33 mouse cellular contexts compared by ENCODE assay signal in genomic region chr5:37056471-37056870, GRCm38 (mm10). TPM values are rescaled to one million over a fixed set of nuclear protein-coding genes. Genes with fewer than 3 reads are reported as not detected.
DNase-seq lines count a peak whose midpoint lies in the region; ATAC-seq and TF ChIP-seq lines count a peak whose summit lies in the region.
"Had no signal": no experiment of that assay in that cellular context is flagged by ENCODE, and none has a peak within 500 bp of the region (broad histone marks: within the 10 kb centered on the region; RNA-seq: fewer than 3 reads in every experiment).

No protein-coding gene starts in this region.

- H3K27me3 ChIP-seq in forebrain, postnatal 0 days (ENCODE audit: insufficient read depth, low read length): no peaks in the 10 kb centered on the region
- no peaks in the 10 kb centered on the region for H3K27me3 ChIP-seq in forebrain, embryonic 12.5 days
- no peaks in the 10 kb centered on the region for H3K27me3 ChIP-seq in lung, postnatal 0 days (replicated peaks; ENCODE audit: insufficient read depth, low read length)
- H3K27me3 ChIP-seq: CH12.LX; forebrain, embryonic 13.5 days; hindbrain, embryonic 12.5 days; liver, embryonic 12.5 days; midbrain, embryonic 12.5 days; neural tube, embryonic 15.5 days had no signal

- H3K36me3 ChIP-seq in forebrain, postnatal 0 days (ENCODE audit: insufficient read depth): no peaks in the 10 kb centered on the region
- H3K36me3 ChIP-seq in forebrain, embryonic 12.5 days (replicated peaks): no peaks in the 10 kb centered on the region
- no peaks in the 10 kb centered on the region for H3K36me3 ChIP-seq in lung, postnatal 0 days (ENCODE audit: insufficient read depth, low read length)
- H3K36me3 ChIP-seq: hindbrain, embryonic 12.5 days; liver, embryonic 12.5 days; midbrain, embryonic 12.5 days; neural tube, embryonic 15.5 days had no signal

- no peak overlapping the region for H3K27ac ChIP-seq in forebrain, postnatal 0 days (ENCODE audit: low read depth, low read length)
- H3K27ac ChIP-seq in forebrain, embryonic 12.5 days: no peak overlapping the region
- H3K27ac ChIP-seq in lung, postnatal 0 days (ENCODE audit: low read length): no peak overlapping the region
- H3K27ac ChIP-seq: forebrain, embryonic 13.5 days; hindbrain, embryonic 12.5 days; layer of hippocampus, adult 2 months; liver, embryonic 12.5 days; midbrain, embryonic 12.5 days; neural tube, embryonic 15.5 days had no signal

- H3K4me3 ChIP-seq in forebrain, postnatal 0 days (ENCODE audit: low read depth, low read length): no peak overlapping the region
- H3K4me3 ChIP-seq in forebrain, embryonic 12.5 days (replicated peaks): no peak overlapping the region
- no peak overlapping the region for H3K4me3 ChIP-seq in lung, postnatal 0 days (ENCODE audit: low read depth, low read length)
- H3K4me3 ChIP-seq: forebrain, embryonic 13.5 days; hindbrain, embryonic 12.5 days; layer of hippocampus, adult 2 months; liver, embryonic 12.5 days; megakaryocyte, embryonic 14.5 days; midbrain, embryonic 12.5 days; neural tube, embryonic 15.5 days had no signal

- no peak overlapping the region for H3K9ac ChIP-seq in forebrain, postnatal 0 days
- H3K9ac ChIP-seq in forebrain, embryonic 12.5 days: no peak overlapping the region
- H3K9ac ChIP-seq in lung, postnatal 0 days (replicated peaks; ENCODE audit: low read depth): no peak overlapping the region
- H3K9ac ChIP-seq: forebrain, embryonic 13.5 days; hindbrain, embryonic 12.5 days; liver, embryonic 12.5 days; liver, postnatal 0 days; midbrain, embryonic 12.5 days; neural tube, embryonic 15.5 days had no signal

- no peak overlapping the region for H3K4me2 ChIP-seq in forebrain, postnatal 0 days (ENCODE audit: low read depth)
- no peak overlapping the region for H3K4me2 ChIP-seq in forebrain, embryonic 12.5 days
- no peak overlapping the region for H3K4me2 ChIP-seq in lung, postnatal 0 days (replicated peaks; ENCODE audit: low read depth, low read length)
- H3K4me2 ChIP-seq: forebrain, embryonic 13.5 days; heart, embryonic 11.5 days; hindbrain, embryonic 12.5 days; liver, embryonic 12.5 days; midbrain, embryonic 12.5 days; neural tube, embryonic 15.5 days had no signal

- ATAC-seq in forebrain, postnatal 0 days: 0 out of 2 replicates have a peak, but pooled peaks have one; percentile 28
- ATAC-seq in forebrain, embryonic 12.5 days (ENCODE audit: low FRiP score): no peak
- no peak for ATAC-seq in lung, postnatal 0 days
- ATAC-seq: forebrain, embryonic 13.5 days; liver, embryonic 12.5 days; liver, postnatal 0 days had no signal

- peaks cover 4% of the 10 kb centered on the region for H3K4me1 ChIP-seq in forebrain, postnatal 0 days (ENCODE audit: insufficient read depth)
- no peaks in the 10 kb centered on the region for H3K4me1 ChIP-seq in forebrain, embryonic 12.5 days
- no peaks in the 10 kb centered on the region for H3K4me1 ChIP-seq in lung, postnatal 0 days (ENCODE audit: insufficient read depth, low read depth, low read length)
- H3K4me1 ChIP-seq: liver, embryonic 12.5 days; midbrain, embryonic 12.5 days had no signal

- H3K9me3 ChIP-seq in forebrain, postnatal 0 days (ENCODE audit: low read length): no peaks in the 10 kb centered on the region
- no peaks in the 10 kb centered on the region for H3K9me3 ChIP-seq in forebrain, embryonic 12.5 days
- H3K9me3 ChIP-seq in lung, postnatal 0 days (ENCODE audit: low read length): no peaks in the 10 kb centered on the region
- H3K9me3 ChIP-seq: forebrain, embryonic 13.5 days; hindbrain, embryonic 12.5 days; liver, embryonic 12.5 days; megakaryocyte, embryonic 14.5 days; midbrain, embryonic 12.5 days; neural tube, embryonic 15.5 days had no signal

- no peak for DNase-seq in forebrain, postnatal 0 days
- DNase-seq in CD4-positive helper T cell, adult 2 months (ENCODE audit: low read depth, low spot score): peak; percentile 66
- peak; percentile 24 for DNase-seq in induced T-regulatory cell, adult 2 months (ENCODE audit: low read depth)
- DNase-seq in thymus, postnatal 14 days: peak; percentile 58
- DNase-seq in layer of hippocampus, postnatal 36 days: no peak
- no peak for DNase-seq in frontal cortex, postnatal 10 days (ENCODE audit: low spot score in 2 of 2)
- no peak for DNase-seq in lung, postnatal 0 days (ENCODE audit: low spot score)
- DNase-seq: adrenal gland, postnatal 14 days; cerebellum, adult 11 months; cerebellum, adult 9-10 months; gastrocnemius, postnatal 36 days; heart, adult 18-20 months; heart, postnatal 36 days; kidney, adult 11 months; kidney, postnatal 36 days; left cerebral cortex, postnatal 4 days; liver, postnatal 0 days; lung, postnatal 4 days had no signal

- WGBS in forebrain, postnatal 0 days: 70% methylated on average over 3 of the region's 3 CpGs
- WGBS in forebrain, embryonic 12.5 days: 86% methylated on average over 3 of the region's 3 CpGs
- WGBS in lung, postnatal 0 days: 35% methylated on average over 3 of the region's 3 CpGs

- no peak for TF ChIP-seq CTCF in forebrain, postnatal 0 days (IDR thresholded peaks at IDR 0.05; ENCODE audit: low read depth)
- TF ChIP-seq CTCF in lung, postnatal 0 days (IDR thresholded peaks at IDR 0.05): no peak

- no peak for TF ChIP-seq EP300 in lung, postnatal 0 days (IDR thresholded peaks at IDR 0.05)

RNA-seq across cellular contexts. Expression of gene Gm1043, which starts 28.7 kb away (rescaled TPM):
- 22.1 and 26.4 TPM in 2 replicates for total RNA-seq in forebrain, postnatal 0 days (2014; rRNA removed)
- 1.1 and 1.4 TPM in 2 replicates for polyA plus RNA-seq in forebrain, postnatal 0 days (2015; fragmentation: Nextera tagmentation; extraction: Ambion mirVana)
- polyA plus RNA-seq in forebrain, embryonic 12.5 days (2016; fragmentation: Nextera tagmentation; extraction: Ambion mirVana): 0.29 and 0.31 TPM in 2 replicates
- 10 to 100 TPM; 28.7 to 32.6 TPM for total RNA-seq in layer of hippocampus, postnatal 36 days (2021)
- polyA plus RNA-seq in lung, postnatal 0 days (2015; fragmentation: Nextera tagmentation; extraction: Ambion mirVana): not detected in 2 replicates
- total RNA-seq: CH12.LX; ES-E14; gastrocnemius, adult 18-20 months; gastrocnemius, postnatal 36 days; heart, postnatal 36 days had no signal
- polyA plus RNA-seq: heart, embryonic 11.5 days; heart, embryonic 16.5 days; kidney, embryonic 14.5 days; liver, embryonic 12.5 days; liver, postnatal 0 days; lung, embryonic 16.5 days had no signal

Comparison
In these comparisons a context has a peak if more than half of its experiments do, and no peak if none do; other contexts are left out.
1. DNase-seq: peak in CD4-positive helper T cell, adult 2 months (single experiment), induced T-regulatory cell, adult 2 months (single experiment) and thymus, postnatal 14 days (single experiment); none in forebrain, postnatal 0 days (single experiment), layer of hippocampus, postnatal 36 days (0 of 2), frontal cortex, postnatal 10 days (0 of 2) and lung, postnatal 0 days (single experiment).